Mouse (Mus musculus) liver, embryonic 16.5 days (tissue): ENCODE data around the gene Tll1. TPM values are rescaled to one million over a fixed set of nuclear protein-coding genes. Genes with fewer than 3 reads are reported as not detected.

Experiments used
- ATAC-seq: fragments of 200-750 bp; cut with Nextera tagmentation; 2 replicates; pipeline ENCODE4 v1.8.0; 2017; ENCODE audit warnings: low read depth, mild to moderate bottlenecking, moderate number of reproducible peaks, moderate library complexity
- H3K27ac ChIP-seq: fragments of 300-500 bp; sonication (generic); 2 replicates; pipeline ENCODE4 v1.5.1; 2014; ENCODE audit warnings: mild to moderate bottlenecking, low read length
- H3K27me3 ChIP-seq: fragments of 300-500 bp; sonication (generic); 2 replicates; pipeline ENCODE4 v1.6.1; 2014; ENCODE audit warnings: low read depth, low read length, mixed read lengths; ENCODE audit not compliant: control insufficient read depth, insufficient read depth
- H3K36me3 ChIP-seq: fragments of 300-500 bp; sonication (generic); 2 replicates; pipeline ENCODE4 v1.6.1; 2014; ENCODE audit warnings: mild to moderate bottlenecking; ENCODE audit not compliant: control insufficient read depth, insufficient read depth
- H3K4me1 ChIP-seq: fragments of 300-500 bp; sonication (generic); 2 replicates; pipeline ENCODE4 v1.6.1; 2014; ENCODE audit warnings: low read depth, low read length, mixed read lengths; ENCODE audit not compliant: control insufficient read depth
- H3K4me2 ChIP-seq: fragments of 300-500 bp; sonication (generic); 2 replicates; pipeline ENCODE4 v1.6.1; 2014; ENCODE audit warnings: low read depth, low read length, mixed read lengths
- H3K4me3 ChIP-seq: fragments of 300-500 bp; sonication (generic); 2 replicates; pipeline ENCODE4 v1.5.1; 2014; ENCODE audit warnings: low read depth, mild to moderate bottlenecking, low read length
- H3K9ac ChIP-seq: fragments of 300-500 bp; sonication (generic); 2 replicates; pipeline ENCODE4 v1.6.1; 2014; ENCODE audit warnings: low read depth, low read length
- H3K9me3 ChIP-seq: fragments of 300-500 bp; sonication (generic); replicated peaks from 2 replicates; pipeline ENCODE4 v1.6.1; 2016; ENCODE audit warnings: low read length; ENCODE audit not compliant: control insufficient read depth
- WGBS: fragments of 180-500 bp; shearing (Covaris S2); extraction: QIAGEN DNeasy Blood & Tissue Kit; methylation state at CpG from one replicate; pipeline ENCODE4 v1.1.7; 2014; ENCODE audit not compliant: insufficient replicate concordance; 5-methylcytosine and 5-hydroxymethylcytosine counted together
- polyA plus RNA-seq: library from polyadenylated mRNA; unstranded; fragments of >200 nt; fragmentation: Nextera tagmentation; extraction: Ambion mirVana; gene quantifications from 2 replicates; pipeline ENCODE4 v1.2.1, GENCODE M21; 2015

Tll1 gene
- polyA plus RNA-seq, 1 experiment from 2014 or later: 0.05 TPM

DNA sequence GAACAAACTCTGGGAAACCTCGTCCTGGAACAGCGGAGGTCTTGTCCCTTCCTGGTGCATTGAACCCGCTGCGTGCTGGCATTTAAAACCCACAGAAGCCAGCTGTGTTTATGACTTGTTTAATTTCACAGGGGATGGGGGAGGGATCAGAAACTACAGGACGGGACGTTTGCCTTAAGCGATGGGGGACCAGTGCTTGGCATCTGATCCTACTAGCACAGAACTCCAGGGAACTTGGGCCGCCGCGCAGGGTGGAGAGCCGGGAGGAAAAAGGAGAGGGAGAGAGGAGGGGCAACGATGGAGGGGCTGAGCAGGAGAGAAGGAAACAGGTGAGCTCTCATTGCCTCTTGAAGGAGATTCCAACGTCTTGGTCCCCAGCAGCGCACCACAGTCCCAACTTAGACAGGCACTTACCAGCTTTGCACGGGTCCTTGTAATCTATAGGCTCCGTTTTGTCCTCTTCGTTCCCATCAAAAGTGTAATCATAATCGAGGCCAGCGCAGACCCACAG is 1.2 kb downstream of the Tll1 start:
- no peak overlapping the region for H3K9ac ChIP-seq
- no peaks in the 10 kb centered on the region for H3K9me3 ChIP-seq
- H3K27ac ChIP-seq: no peak overlapping the region
- H3K4me2 ChIP-seq: peak overlapping the region; percentile 64
- no peaks in the 10 kb centered on the region for H3K36me3 ChIP-seq
- peaks cover 37% of the 10 kb centered on the region for H3K27me3 ChIP-seq
- no peaks in the 10 kb centered on the region for H3K4me1 ChIP-seq
- ATAC-seq: no peak
- H3K4me3 ChIP-seq: peak overlapping the region; percentile 49
- under 1% methylated on average over 19 of the region's 19 CpGs for WGBS

DNA sequence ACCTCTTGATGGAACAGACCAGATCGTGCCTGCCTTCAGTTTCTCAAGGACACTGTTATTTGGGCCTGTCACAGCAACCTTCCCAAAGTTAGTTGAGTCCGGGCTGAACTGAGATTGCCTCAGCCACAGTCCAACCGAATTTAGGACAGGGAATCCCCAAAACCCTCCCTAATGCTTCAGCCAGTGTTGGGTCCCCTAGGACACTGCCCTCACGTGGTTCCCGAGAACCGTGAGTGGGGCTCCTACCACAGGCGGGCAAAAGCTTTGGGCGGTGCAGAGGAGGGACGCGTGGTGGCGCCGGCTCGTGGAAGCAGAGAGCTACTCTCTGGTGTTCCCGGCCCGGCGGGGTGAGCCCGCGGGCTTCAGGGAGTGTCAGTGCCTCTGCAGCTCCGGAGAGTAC is 1.9 kb downstream of the Tll1 start:
- Histone ChIP-seq H3K4me1 (no peaks in the 10 kb centered on the region), H3K27ac (no peak overlapping the region), H3K9me3 (no peaks in the 10 kb centered on the region), H3K9ac (no peak overlapping the region), H3K4me3 (no peak overlapping the region), H3K27me3 (peaks cover 37% of the 10 kb centered on the region), H3K4me2 (no peak overlapping the region), H3K36me3 (no peaks in the 10 kb centered on the region)
- ATAC-seq: no peak
- 2% methylated on average over 19 of the region's 19 CpGs for WGBS

DNA sequence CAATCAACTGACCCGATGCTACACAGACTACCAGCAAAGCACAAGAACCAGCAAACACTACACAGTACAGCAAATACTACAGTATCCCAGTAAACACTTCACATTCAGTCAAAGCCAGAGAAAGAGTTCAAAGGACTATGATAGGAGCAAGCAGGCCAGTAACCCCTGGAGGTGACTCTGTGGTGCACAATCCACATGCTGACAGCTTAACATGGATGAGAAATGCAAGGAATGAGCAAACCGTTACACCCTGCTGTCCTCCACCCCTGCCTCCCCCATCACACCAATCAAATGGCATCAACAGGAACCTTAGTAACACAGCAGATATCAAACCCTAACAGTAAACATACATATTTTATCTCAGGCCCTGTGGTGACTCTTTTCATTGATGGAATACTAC is 7.7 kb downstream of the Tll1 start:
- Histone ChIP-seq H3K27ac (no peak overlapping the region), H3K4me1 (no peaks in the 10 kb centered on the region), H3K36me3 (no peaks in the 10 kb centered on the region), H3K27me3 (no peaks in the 10 kb centered on the region), H3K9me3 (no peaks in the 10 kb centered on the region), H3K4me3 (no peak overlapping the region), H3K9ac (no peak overlapping the region), H3K4me2 (no peak overlapping the region)
- no peak for ATAC-seq
- 63% methylated on average over 2 of the region's 2 CpGs for WGBS

DNA sequence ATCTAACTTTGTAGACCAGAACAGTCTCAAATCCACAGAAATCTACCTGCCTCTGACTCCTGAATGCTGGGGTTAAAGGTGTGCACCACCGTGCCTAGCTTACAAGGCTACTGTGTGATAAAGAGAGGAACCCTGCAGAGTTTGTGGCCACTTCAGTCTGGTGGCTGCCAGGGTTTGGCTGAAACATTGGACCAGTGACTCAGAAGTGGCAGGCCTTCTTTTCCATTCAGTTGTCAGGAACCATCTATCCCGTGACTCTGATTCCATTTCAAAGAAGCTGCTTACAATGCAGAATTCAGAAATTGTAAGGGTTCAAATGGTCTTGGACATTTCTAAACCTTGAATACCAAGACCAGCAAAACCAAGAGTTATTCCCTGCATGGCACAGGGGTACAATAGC is 12.7 kb downstream of the Tll1 start:
- H3K9me3 ChIP-seq: no peaks in the 10 kb centered on the region
- H3K36me3 ChIP-seq: no peaks in the 10 kb centered on the region
- H3K27me3 ChIP-seq: no peaks in the 10 kb centered on the region
- no peak overlapping the region for H3K9ac ChIP-seq
- no peak for ATAC-seq
- H3K27ac ChIP-seq: no peak overlapping the region
- H3K4me3 ChIP-seq: no peak overlapping the region
- 51% methylated on average over 2 of the region's 2 CpGs for WGBS
- H3K4me2 ChIP-seq: no peak overlapping the region
- H3K4me1 ChIP-seq: no peaks in the 10 kb centered on the region

DNA sequence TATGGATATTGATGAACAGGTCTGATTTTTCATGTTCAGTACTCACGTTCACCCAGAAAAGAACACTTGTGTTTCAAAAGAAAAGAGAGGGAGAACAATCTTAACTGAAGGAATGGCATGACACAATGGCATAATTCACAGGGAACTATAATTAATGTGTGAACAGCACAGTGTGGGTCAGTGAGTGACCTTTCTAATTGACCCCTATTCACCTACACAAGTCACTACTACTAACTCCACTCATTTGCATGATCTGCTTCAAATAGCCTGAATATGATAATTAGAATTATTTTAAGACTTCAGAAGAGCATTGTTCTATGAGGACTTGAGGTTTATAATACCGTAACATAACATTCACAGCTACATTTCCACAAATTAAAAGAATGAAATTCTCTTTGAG is 18.2 kb downstream of the Tll1 start:
- Histone ChIP-seq H3K4me1 (no peaks in the 10 kb centered on the region), H3K4me2 (no peak overlapping the region), H3K4me3 (no peak overlapping the region), H3K27me3 (no peaks in the 10 kb centered on the region), H3K9me3 (no peaks in the 10 kb centered on the region), H3K36me3 (no peaks in the 10 kb centered on the region), H3K9ac (no peak overlapping the region), H3K27ac (no peak overlapping the region)
- ATAC-seq: no peak
- WGBS: 58% methylated on average over 2 of the region's 2 CpGs

DNA sequence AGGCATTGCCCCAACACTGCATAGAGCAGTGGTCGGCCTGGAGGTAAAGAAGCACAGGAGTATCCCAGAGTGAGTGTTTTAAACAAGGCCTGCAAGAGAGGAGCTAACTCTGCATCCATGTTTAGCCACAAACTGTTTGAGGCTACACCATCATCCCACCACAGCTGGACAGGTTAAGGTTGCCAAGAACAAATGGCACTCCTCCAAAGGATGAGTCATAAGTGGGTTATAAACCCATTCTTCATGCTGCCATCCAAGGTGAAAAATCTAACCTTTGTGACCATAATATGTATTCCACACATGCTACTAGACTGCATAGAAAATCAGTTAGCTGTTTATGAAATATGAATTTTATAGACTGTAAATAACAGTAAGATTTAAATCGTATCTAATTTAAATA is 29.1 kb downstream of the Tll1 start:
- Histone ChIP-seq H3K9me3 (no peaks in the 10 kb centered on the region), H3K4me1 (no peaks in the 10 kb centered on the region), H3K4me3 (no peak overlapping the region), H3K27ac (no peak overlapping the region), H3K36me3 (no peaks in the 10 kb centered on the region), H3K27me3 (no peaks in the 10 kb centered on the region), H3K4me2 (no peak overlapping the region), H3K9ac (no peak overlapping the region)
- ATAC-seq: no peak
- 68% methylated on average over 2 of the region's 2 CpGs for WGBS

DNA sequence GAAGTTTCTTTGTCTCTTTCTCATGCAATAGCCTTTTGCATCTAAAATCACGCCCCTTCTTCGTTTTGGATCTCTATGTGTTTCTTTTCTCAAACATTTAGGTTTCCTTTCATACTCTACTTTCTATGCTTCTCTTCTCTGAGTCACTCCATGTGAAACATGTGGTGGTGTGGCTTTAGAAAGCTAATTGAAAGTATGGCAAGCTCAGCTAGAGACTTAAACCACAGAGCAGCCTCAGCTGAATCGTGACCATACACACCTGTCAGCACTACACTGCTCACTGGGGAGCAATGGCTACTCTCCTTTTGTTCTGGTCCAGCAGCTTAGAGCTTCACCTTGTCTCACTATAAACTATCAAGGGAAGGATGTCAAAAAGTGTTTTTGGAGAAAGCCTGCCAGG is 31.2 kb downstream of the Tll1 start:
- no peak overlapping the region for H3K4me3 ChIP-seq
- no peak overlapping the region for H3K4me2 ChIP-seq
- no peak overlapping the region for H3K9ac ChIP-seq
- no peak for ATAC-seq
- H3K9me3 ChIP-seq: no peaks in the 10 kb centered on the region
- WGBS: 56% methylated on average over 3 of the region's 3 CpGs
- H3K4me1 ChIP-seq: no peaks in the 10 kb centered on the region
- H3K27ac ChIP-seq: no peak overlapping the region
- no peaks in the 10 kb centered on the region for H3K27me3 ChIP-seq
- H3K36me3 ChIP-seq: no peaks in the 10 kb centered on the region

DNA sequence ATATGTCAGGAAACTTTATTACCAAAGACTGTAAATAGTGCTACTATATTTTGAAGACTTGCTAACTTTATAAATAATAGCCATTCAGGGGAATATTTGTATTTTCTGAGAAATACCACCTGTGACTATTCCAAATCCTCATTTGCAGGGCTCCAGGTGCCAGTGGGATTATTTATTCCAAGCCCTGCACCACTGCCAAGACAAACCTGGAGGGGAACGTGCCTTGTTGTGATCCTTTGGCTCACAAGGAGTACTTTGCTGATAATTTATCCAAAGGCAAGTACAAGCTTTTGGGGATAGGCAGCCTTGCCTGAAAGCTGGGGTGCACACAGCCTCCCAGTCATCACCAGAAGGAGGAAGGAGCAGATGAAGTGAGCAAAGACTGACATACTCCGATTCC is 32.3 kb downstream of the Tll1 start:
- Histone ChIP-seq H3K4me1 (no peaks in the 10 kb centered on the region), H3K9ac (no peak overlapping the region), H3K4me3 (no peak overlapping the region), H3K27me3 (no peaks in the 10 kb centered on the region), H3K4me2 (no peak overlapping the region), H3K9me3 (no peaks in the 10 kb centered on the region), H3K27ac (no peak overlapping the region), H3K36me3 (no peaks in the 10 kb centered on the region)
- 58% methylated on average over 2 of the region's 2 CpGs for WGBS
- no peak for ATAC-seq

DNA sequence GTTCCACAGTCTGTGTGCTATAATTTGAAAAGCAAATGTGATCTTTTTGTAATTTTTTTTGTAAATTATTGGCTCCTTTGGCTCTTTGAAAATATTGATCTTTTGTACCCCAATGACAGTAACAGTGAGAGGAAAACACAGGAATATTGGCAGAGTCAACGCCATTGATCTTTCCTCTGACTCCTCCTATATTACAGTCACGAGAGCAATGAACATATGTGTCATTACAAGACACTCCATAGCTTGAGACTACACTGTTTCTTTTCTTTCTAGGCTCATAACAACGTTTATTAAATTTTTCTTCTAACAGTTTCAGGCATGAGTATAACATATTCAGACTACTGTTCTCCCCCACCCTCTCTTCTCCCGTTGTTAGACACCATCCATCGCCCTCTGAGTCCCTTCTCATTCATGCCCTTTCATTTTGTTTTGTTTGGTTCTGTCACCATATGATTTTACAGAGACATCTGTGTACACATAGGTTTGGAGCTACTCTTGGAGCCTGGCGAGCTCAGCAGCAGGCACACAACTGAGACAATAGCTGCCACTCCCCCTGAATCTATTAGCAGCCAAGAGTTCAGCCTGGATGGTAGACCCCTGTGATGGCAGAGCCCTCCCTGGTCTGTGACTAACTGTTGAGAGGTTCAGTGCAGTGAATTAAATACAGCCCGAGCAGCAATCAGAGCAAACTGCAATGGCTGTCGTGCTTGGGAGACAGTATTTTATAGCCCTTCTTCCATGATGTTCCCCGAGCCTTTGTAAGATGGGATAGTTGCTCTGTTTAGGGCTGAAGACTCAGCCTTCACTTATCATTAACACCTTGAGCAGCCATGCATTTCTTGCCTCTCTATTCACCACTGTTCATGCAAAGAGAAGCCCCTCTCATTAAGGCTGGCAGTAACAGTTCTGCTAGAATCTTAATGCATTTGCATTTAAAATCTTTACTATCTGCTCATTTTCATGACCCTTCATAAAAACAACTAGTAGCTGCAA is 52.9 kb downstream of the Tll1 start:
- Histone ChIP-seq H3K4me3 (no peak overlapping the region), H3K4me1 (no peaks in the 10 kb centered on the region), H3K9ac (no peak overlapping the region), H3K27ac (no peak overlapping the region), H3K27me3 (no peaks in the 10 kb centered on the region), H3K4me2 (no peak overlapping the region), H3K36me3 (no peaks in the 10 kb centered on the region), H3K9me3 (no peaks in the 10 kb centered on the region)
- 49% methylated on average over 9 of the region's 9 CpGs for WGBS
- no peak for ATAC-seq
